Mouse (Mus musculus): Measurements from ENCODE around the gene Zyg11a.

DNA sequence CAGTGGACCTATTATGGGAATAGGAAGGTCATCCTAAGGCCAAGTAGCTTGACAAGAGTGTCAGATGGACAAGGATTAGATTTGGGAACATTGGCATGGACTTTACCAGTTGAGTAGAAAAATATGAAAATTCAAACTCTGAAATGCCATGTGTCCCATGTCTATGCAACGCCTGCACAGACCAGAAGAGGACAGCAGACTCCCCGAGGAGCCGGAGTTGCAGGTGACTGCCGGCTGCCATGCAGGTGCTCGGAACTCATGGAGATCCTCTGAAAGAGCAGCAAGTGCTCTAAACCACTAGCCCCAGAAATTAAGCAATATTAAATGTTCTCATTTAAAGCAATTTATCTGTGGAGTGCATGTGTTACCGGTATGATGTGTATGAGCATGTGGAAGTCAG, 35.5 kb upstream of the Zyg11a start:
- TF ChIP-seq CTCF (IDR thresholded peaks at IDR 0.05; ENCODE audit: low read depth, low read length): peak; percentile 72
- TF ChIP-seq POLR2A (IDR thresholded peaks at IDR 0.05; ENCODE audit: extremely low read depth, insufficient read depth, low read length): no peak
